Mouse (Mus musculus) ES-E14 (cell line): ENCODE measurements at regions not wholly inside any gene's neighbourhood (a gene's known extent, or its start where the extent isn't known, plus 50 kb on each side); places are given as distances from the start of the nearest gene placed in this dataset.

Experiments
- DNase-seq: peaks from one replicate; pipeline ENCODE4 v3.0.0-alpha.2; 2013; ENCODE audit warnings: low read depth, low spot score
- H3K27ac ChIP-seq: 2 replicates; pipeline ENCODE4 v1.5.1; 2012; ENCODE audit warnings: low read depth, mild to moderate bottlenecking, low read length, moderate library complexity, mixed read lengths; ENCODE audit not compliant: poor library complexity, insufficient read depth, severe bottlenecking
- H3K36me3 ChIP-seq: 2 replicates; pipeline ENCODE4 v1.6.1; 2012; ENCODE audit warnings: mild to moderate bottlenecking, low read length, moderate library complexity, mixed read lengths; ENCODE audit not compliant: control insufficient read depth, poor library complexity, insufficient read depth, severe bottlenecking
- H3K4me1 ChIP-seq, 2 experiments: fragments of 150-350 bp in 1 of 2; sonication (generic) in 1 of 2; 2 replicates each; pipeline ENCODE4 v1.6.1; 2012; ENCODE audit warnings: low read length in 2 of 2, mild to moderate bottlenecking in 1 of 2, mixed read lengths in 1 of 2; ENCODE audit not compliant: control insufficient read depth in 2 of 2, insufficient read depth in 2 of 2, poor library complexity in 1 of 2
- H3K4me3 ChIP-seq, 2 experiments: fragments of 150-350 bp in 1 of 2; sonication (generic) in 1 of 2; 2 replicates each; pipeline ENCODE4 v1.5.1; 2012; ENCODE audit warnings: low read length in 2 of 2, low read depth in 1 of 2, mild to moderate bottlenecking in 1 of 2, mixed read lengths in 1 of 2; ENCODE audit not compliant: insufficient read depth in 1 of 2, poor library complexity in 1 of 2, severe bottlenecking in 1 of 2
- H3K9ac ChIP-seq: 2 replicates; pipeline ENCODE4 v1.6.1; 2012; ENCODE audit warnings: low read depth, mild to moderate bottlenecking, low read length, mixed read lengths; ENCODE audit not compliant: poor library complexity, insufficient read depth, severe bottlenecking
- H3K9me3 ChIP-seq: fragments of 150-350 bp; sonication (generic); 2 replicates; pipeline ENCODE4 v1.6.1; 2012; ENCODE audit warnings: low read depth, mild to moderate bottlenecking, low read length; ENCODE audit not compliant: control insufficient read depth, insufficient read depth
- CHD2 ChIP-seq: IDR thresholded peaks from 2 replicates; pipeline ENCODE4 v1.6.1; 2014; ENCODE audit warnings: mild to moderate bottlenecking, low read depth, low read length, inconsistent platforms
- HCFC1 ChIP-seq: IDR thresholded peaks from 2 replicates; pipeline ENCODE4 v1.6.1; 2012; ENCODE audit warnings: low read length, inconsistent platforms, borderline replicate concordance; ENCODE audit not compliant: insufficient read depth
- MAFK ChIP-seq: IDR thresholded peaks from 2 replicates; pipeline ENCODE4 v1.6.1; 2014; ENCODE audit warnings: mild to moderate bottlenecking, low read depth, low read length, inconsistent platforms; ENCODE audit not compliant: insufficient read depth
- ZC3H11A ChIP-seq: IDR thresholded peaks from 2 replicates; pipeline ENCODE4 v1.6.1; 2012; ENCODE audit warnings: low read depth, mild to moderate bottlenecking, inconsistent platforms, low read length, borderline replicate concordance
- ZNF384 ChIP-seq: IDR thresholded peaks from 2 replicates; pipeline ENCODE4 v1.6.1; 2012; ENCODE audit warnings: low read depth, low read length, inconsistent platforms
- in situ Hi-C, 2 experiments: fragments of 600-800 bp; cut with MboI; formaldehyde crosslinking; loops; one replicate each; pipeline ENCODE4 v1.15.1; 2025; ENCODE audit warnings: low sequenced_read_pairs in 2 of 2, inconsistent platforms in 1 of 2; ENCODE audit not compliant: unreplicated experiment in 2 of 2

DNA sequence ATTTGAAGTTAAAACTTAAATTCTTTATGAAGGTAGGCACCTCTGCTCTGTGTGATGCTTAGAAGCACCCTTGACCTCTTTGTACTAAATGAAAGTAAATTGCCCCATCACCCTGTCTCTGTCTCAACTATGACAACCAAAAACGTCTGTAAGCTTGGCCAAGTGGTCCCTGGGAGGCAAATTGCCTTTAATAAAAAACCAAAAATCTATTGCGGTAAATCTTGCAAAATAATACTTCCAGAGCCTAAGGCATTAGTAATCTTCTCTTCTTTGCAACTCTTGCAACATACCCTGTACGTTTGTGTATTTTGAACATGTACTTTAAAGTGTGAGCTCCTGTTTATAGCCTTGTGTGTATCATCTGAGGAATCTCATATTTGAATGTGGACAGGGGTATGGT, 77.4 kb upstream of the Kcnj16 start:
- Histone ChIP-seq H3K9me3 (no peaks in the 10 kb centered on the region), H3K36me3 (no peaks in the 10 kb centered on the region), H3K4me1 (no peaks in the 10 kb centered on the region), H3K4me3 (no peak overlapping the region), H3K27ac (no peak overlapping the region), H3K9ac (no peak overlapping the region)
- in situ Hi-C loops: no loop called here
- DNase-seq: no peak
- TF ChIP-seq MAFK (no peak), ZNF384 (no peak), ZC3H11A (no peak), HCFC1 (no peak), CHD2 (no peak)

DNA sequence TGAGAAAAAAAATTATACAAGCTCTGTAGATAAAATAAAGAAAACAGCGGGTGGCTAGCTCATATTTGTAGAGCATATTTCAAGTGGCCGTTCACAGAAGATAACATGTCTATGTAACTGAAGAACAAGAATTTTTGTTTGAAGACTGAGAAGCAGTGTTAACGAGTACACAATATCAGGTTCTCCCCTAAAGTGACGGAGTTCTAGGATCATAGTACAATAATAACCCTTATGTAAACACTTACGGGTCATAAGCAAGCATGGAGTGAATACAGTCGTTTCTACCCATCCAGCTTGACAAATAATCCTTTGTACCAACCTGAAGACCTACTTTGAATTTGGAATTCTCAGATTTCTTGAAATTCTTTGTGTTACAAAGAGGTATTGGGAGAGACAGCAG, 64.9 kb upstream of the Kcnj16 start:
- no peaks in the 10 kb centered on the region for H3K4me1 ChIP-seq
- no peak for TF ChIP-seq CHD2
- TF ChIP-seq MAFK: no peak
- TF ChIP-seq ZC3H11A: no peak
- no peak for TF ChIP-seq HCFC1
- TF ChIP-seq ZNF384: no peak
- no peak for DNase-seq
- H3K9me3 ChIP-seq: no peaks in the 10 kb centered on the region
- H3K9ac ChIP-seq: no peak overlapping the region
- no peak overlapping the region for H3K4me3 ChIP-seq
- H3K27ac ChIP-seq: no peak overlapping the region
- in situ Hi-C loops: no loop called here
- H3K36me3 ChIP-seq: no peaks in the 10 kb centered on the region
